Mouse (Mus musculus): ENCODE results near the gene Ins2.

Ins2 gene

DNA sequence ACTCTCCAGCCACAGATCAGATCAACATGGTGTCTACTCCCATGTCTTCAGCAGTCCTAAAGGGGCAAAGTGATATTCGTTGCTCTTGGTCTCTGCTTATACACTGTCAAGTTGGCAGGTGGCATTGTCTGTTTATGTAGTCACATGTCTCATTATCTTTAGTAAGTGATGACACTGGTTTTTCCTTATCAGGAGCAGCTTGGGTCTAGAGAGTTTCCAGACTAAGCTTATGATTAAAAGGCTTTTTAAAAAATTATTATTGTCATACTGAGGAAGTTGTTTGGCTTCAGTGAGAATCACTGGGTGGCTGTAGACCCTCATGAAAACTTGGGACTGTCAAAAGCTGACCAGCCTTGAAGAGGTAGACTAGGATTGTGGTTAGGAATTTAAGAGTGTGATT lies at the start of gene Ins2:
TSS of gene Ins2 (minus strand) at position 101 of the 400 bp plus-strand sequence.
- no peak for DNase-seq (ENCODE audit: extremely low read depth, insufficient read length, low spot score)

DNA sequence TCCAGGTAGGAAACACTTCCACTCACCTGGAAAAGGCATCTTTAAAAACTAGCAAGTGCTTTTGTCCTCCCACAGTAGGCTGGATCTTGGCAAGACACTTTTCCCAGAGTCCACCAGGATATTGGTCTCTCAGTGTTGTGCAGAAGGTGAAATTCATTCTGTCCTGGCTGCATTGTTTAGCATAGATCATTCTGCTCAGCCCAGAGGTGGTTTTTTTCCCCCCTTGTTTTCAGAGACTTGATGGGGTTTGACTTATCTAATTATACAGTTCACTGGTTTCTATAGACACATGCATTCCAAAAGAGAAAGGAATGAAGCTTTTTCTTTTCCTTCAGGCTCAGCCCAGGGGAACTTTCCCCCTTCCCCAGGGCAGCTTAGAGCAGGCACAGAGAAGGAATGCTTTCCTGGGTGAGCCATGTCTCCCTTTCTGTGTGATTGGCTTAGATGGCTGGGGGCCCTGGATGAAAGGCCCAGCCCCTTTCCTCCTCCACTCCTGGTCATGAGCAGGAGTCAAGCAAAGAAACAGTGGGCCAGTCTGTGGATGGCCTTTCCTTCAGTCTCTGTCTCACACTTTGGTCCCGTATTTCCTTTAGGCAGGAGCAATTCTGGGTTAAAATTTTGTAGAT lies 49.6 kb upstream of the Ins2 start:
- no peak for DNase-seq (ENCODE audit: extremely low read depth, insufficient read length, low spot score)

- DNase-seq (ENCODE audit: extremely low read depth, insufficient read length, low spot score): no peak
Observed at GRCm38 (mm10) chr7:142789667-142790066, 46.5 kb upstream of the Ins2 start.

GRCm38 (mm10) chr7:142737772-142738171 lies 5.4 kb downstream of the Ins2 start:
- no peak for DNase-seq (ENCODE audit: extremely low read depth, insufficient read length, low spot score)

DNA sequence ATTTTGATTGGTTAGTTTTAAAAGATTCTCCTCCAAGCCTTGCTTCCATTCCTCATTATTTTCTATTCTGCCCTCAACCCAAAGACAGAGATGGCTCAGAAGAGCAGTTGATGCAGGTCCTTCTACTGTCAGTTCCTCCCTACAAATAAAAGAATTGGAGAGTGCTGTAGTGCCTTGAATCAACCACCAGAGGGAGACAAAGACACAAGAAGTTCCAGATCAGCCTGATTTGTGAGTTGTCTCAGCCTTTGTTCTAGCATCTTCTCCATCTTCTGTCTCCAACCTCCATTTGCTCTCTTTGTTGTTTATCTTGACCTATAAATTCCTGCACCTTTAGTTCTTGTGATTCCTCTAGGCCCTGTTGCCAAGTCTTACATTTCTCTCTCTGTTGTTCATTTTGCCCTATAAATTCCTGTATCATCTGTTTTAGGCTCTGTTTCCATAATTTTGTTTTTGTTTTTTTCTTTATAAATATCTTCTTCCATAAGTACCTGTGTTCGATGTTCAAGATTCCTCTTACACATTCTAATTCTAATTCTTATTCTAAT lies 6.2 kb downstream of the Ins2 start:
- DNase-seq (ENCODE audit: extremely low read depth, insufficient read length, low spot score): no peak

DNA sequence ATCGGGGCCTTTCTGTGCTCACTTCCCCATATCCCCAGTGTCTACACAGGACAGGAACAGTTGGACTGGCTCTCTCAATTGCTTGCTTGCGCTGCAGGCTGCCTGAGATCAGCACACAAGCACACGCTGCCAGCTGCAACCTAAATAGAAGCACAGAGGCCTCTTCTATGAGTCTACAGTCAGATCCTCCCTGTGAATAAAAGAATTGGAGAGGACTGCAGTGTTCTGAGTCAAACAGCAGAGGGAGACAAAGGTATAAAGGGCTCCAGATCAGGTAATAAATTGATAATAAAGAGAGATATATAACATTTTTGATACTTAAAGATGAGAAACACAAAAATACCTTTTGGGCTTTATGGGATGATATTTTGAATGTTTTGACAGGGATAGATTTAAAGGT lies 17.2 kb downstream of the Ins2 start:
- no peak for DNase-seq (ENCODE audit: extremely low read depth, insufficient read length, low spot score)

DNA sequence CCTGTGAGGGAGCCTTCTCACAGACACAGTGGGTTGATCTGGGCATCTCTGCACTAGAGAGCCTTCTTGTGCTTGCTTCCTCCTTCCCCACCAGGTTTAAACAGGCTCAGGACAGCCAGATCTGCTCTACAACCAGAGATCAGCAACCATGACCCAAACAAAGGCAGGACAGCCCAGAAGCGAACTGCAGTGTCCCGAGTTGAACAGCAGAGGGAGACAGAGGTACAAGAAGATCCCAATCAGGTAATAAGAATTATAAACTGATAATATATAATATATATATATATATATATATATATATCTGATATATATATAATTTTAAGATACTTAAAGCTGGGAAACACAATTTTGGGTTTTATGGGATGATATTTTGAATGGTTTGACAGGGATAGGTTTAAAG lies 22.5 kb downstream of the Ins2 start:
- no peak for DNase-seq (ENCODE audit: extremely low read depth, insufficient read length, low spot score)

GRCm38 (mm10) chr7:142714783-142715498 lies 28.2 kb downstream of the Ins2 start:
- no peak for DNase-seq (ENCODE audit: extremely low read depth, insufficient read length, low spot score)

DNA sequence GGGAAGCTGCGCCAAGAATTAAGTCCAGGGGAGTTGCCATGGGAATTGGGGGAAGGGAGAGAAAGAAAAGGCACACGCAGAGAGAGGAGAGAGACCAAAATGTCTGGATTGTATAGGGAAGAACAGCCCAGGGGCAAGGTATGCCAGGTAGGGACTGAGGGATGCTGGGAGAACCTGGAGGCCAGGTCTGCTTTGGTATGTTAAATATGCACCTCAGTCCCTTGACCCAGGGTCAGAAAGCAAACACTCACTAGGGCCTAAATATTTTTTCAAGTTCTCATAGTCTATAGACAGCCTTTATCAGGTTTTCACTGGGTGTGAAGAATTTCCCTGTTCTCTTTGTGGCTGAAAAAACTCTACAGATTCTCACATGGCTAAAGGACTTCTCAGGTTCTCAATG lies 36.3 kb downstream of the Ins2 start:
- DNase-seq (ENCODE audit: extremely low read depth, insufficient read length, low spot score): no peak

DNA sequence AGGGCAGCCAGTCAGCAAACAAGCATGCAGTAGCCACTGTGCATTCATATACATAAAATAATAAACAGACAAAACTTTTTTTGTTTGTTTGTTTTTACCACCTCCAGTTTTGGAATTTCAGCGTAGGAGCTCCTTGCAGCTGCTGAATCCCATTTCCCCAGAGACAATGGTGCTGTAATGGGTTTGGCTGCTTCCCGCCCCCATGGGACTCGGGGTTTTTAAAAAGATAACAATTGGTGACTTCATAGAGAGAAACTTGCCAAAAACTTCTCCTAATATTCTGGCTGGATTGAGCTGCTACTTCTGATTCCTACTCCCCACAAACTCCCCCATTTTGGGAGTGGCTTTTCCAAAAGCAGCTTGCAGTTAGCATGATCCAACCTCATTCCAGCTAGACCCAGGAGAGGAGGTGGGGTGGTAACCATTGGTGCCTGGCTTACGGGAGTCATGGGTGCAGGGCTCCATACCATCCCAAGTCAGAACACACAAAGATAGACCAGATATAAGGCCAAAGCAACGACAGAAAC lies 43.8 kb downstream of the Ins2 start:
- no peak for DNase-seq (ENCODE audit: extremely low read depth, insufficient read length, low spot score)

DNA sequence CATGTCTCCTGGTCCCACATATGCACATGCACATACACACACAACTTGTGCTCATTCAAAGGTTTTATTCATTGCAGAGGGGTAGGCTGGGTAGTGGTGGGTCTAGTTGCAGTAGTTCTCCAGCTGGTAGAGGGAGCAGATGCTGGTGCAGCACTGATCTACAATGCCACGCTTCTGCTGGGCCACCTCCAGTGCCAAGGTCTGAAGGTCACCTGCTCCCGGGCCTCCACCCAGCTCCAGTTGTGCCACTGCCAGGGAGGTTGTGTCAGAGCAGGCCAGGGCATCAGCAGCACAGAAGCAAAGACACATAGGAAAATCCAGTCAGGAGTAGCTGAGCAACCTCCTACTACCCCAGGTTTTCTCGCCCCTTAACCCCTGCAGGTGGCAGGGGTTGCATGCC lies 64.6 kb downstream of the Ins2 start:
- no peak for DNase-seq (ENCODE audit: extremely low read depth, insufficient read length, low spot score)

- DNase-seq (ENCODE audit: extremely low read depth, insufficient read length, low spot score): no peak
Observed at GRCm38 (mm10) chr7:142675644-142676043, 67.5 kb downstream of the Ins2 start.

- DNase-seq (ENCODE audit: extremely low read depth, insufficient read length, low spot score): no peak
Observed at GRCm38 (mm10) chr7:142675141-142675540, 68.0 kb downstream of the Ins2 start.

- no peak for DNase-seq (ENCODE audit: extremely low read depth, insufficient read length, low spot score)
Observed at GRCm38 (mm10) chr7:142672120-142672519, 71.1 kb downstream of the Ins2 start.

- no peak for DNase-seq (ENCODE audit: extremely low read depth, insufficient read length, low spot score)
Observed at GRCm38 (mm10) chr7:142671067-142671466, 72.1 kb downstream of the Ins2 start.

DNA sequence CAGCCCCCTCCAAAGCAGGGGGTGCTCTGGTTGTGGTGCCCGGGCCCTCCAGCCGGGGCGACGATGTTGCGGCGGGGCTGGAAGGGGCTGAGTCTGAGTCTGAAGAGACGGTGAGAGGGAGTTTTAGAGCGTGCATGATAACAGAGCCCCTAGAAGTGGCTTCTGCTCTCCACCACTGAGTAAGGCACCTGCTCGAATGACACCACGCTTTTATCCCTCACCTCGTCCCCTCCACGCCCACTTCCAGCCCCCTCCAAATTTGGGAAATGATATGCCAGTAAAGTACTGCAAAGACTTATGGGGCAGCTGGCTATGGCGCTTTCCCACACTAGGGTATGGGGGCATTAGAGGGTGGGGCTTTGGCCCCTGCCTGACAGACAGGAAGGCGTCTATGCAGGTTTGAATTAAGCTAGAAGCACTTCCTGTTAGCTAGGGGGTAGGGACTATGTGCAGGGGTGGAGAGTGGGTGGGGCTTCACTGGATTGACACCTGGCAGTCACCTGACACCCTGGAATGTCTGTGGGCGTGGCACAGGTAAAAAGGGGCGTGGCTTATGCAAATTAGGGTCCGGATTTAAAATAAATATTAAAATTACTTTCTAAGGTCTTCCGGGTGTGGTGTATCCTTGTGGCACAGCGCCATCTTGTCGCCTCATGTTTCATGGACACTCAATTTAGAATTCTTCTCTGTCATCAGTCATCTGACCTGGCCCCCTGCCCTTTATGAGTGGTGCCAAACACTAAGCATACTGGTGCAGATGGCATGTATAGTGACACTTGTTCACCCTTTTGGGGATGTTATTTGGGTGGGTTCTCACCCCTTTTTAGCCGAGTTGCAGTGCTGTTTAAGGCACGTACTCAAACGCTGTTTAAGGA lies 73.2 kb downstream of the Ins2 start, which contains the start of gene Gm49394:
TSS of gene Gm49394 (minus strand) at position 192 of the 875 bp plus-strand sequence.
- no peak for DNase-seq (ENCODE audit: extremely low read depth, insufficient read length, low spot score)

DNA sequence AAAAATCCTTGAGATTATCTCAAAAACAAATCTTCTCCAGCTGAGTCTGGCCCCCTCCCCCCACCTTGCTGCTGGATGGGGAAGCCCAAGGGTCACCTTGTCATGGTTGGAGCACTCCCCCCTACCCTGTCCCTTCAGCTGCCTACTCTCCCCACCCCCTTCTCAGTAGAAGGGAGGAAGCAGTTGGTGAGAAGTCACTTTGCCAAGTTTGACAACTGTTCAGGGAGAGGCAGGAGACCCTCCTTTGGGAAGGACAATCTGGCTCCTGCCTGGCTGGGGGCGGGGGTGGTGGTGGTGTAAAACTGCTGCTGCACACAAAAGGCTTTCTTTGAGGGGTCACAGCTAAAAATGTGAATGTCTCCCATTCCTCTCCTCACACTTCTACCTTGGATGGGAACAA lies 74.9 kb downstream of the Ins2 start:
- DNase-seq (ENCODE audit: extremely low read depth, insufficient read length, low spot score): no peak

DNA sequence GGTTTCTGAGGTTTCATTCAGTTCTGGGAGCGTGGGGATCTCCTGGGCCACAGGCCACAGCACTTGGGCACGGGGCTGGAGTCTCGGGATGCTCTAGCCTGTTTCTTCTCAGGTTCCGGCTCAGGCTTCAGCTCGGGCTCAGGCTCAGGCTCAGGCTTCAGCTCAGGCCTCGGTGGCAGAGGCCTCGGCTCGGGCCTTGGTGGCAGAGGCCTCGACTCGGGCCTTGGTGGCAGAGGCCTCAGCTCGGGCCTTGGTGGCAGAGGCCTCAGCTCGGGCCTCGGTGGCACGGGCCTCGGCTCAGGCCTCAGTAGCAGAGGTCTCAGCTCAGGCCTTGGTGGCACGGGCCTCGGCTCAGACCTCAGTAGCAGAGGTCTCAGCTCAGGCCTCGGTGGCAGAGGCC lies 75.7 kb downstream of the Ins2 start:
- no peak for DNase-seq (ENCODE audit: extremely low read depth, insufficient read length, low spot score)

DNA sequence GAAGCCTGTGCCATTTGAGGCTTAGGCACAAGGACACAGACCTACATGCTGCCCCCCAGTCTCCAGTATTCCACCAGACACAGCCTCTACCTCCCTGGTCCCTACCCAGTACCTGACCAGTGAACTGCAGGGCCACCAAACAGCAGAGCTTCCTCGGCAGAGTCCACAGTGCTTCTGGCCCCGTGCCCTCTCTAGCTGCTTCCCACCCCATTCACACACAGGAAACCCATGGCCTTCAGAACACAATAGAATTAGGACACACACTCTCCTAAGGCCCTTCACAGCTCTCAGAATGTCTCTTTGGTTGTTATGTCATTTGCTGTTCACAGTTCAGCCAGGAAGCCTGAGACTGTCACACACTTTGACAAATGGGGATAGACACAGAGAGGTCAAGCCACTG lies 76.5 kb downstream of the Ins2 start, which contains the start of gene Igf2:
TSS of gene Igf2 (minus strand) at position 158 of the 400 bp plus-strand sequence.
- DNase-seq (ENCODE audit: extremely low read depth, insufficient read length, low spot score): no peak

GRCm38 (mm10) chr7:142666109-142666508 lies 77.1 kb downstream of the Ins2 start:
- DNase-seq (ENCODE audit: extremely low read depth, insufficient read length, low spot score): no peak

DNA sequence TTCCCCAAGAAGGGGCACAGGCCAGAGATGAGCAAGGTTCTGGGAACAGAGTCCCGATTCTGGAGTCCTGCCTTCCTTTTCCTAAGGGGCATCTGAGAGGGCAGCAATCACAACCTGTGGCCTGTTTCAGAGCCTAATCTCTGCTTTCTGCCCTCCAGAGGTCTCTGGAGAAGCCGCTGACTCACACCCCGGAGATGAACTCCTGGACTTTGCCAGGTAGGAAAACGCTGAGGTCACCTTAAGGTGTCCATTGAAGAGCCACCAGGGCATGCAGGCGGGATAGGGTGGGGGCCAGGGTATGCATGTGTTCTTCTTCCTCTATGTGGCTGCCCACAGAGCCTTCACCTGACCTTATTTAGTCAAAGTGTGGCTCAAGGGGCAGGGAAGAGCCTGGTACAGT lies 77.8 kb downstream of the Ins2 start:
- DNase-seq (ENCODE audit: extremely low read depth, insufficient read length, low spot score): no peak
